Mouse (Mus musculus): ENCODE measurements at regions not wholly inside any gene's neighbourhood (a gene's known extent, or its start where the extent isn't known, plus 50 kb on each side); places are given as distances from the start of the nearest gene placed in this dataset.

GRCm38 (mm10) chr6:140816359-140816758, 87.3 kb downstream of the Gm11077 start:
- Histone ChIP-seq H3K36me3 (replicated peaks; ENCODE audit: control insufficient read depth, insufficient read depth) (no peaks in the 10 kb centered on the region), H3K27ac (no peak overlapping the region), H3K9me3 (ENCODE audit: control insufficient read depth, low read length) (no peaks in the 10 kb centered on the region), H3K27me3 (ENCODE audit: control insufficient read depth, insufficient read depth, low read length) (no peaks in the 10 kb centered on the region), H3K9ac (no peak overlapping the region), H3K4me1 (replicated peaks; ENCODE audit: control insufficient read depth, insufficient read depth, low read length) (no peaks in the 10 kb centered on the region), H3K4me3 (replicated peaks; ENCODE audit: low read length) (no peak overlapping the region), H3K4me2 (replicated peaks) (no peak overlapping the region)
- DNase-seq (ENCODE audit: low spot score) (no peak), ATAC-seq (ENCODE audit: low FRiP score) (no peak)
- 11% methylated on average over 1 of the region's 1 CpGs for WGBS

GRCm38 (mm10) chr6:140816831-140817230, 87.7 kb downstream of the Gm11077 start:
- Histone ChIP-seq H3K27ac (no peak overlapping the region), H3K4me1 (replicated peaks; ENCODE audit: control insufficient read depth, insufficient read depth, low read length) (no peaks in the 10 kb centered on the region), H3K9ac (no peak overlapping the region), H3K27me3 (ENCODE audit: control insufficient read depth, insufficient read depth, low read length) (no peaks in the 10 kb centered on the region), H3K36me3 (replicated peaks; ENCODE audit: control insufficient read depth, insufficient read depth) (no peaks in the 10 kb centered on the region), H3K4me3 (replicated peaks; ENCODE audit: low read length) (no peak overlapping the region), H3K9me3 (ENCODE audit: control insufficient read depth, low read length) (no peaks in the 10 kb centered on the region), H3K4me2 (replicated peaks) (no peak overlapping the region)
- WGBS = 59% methylated on average over 6 of the region's 6 CpGs
- DNase-seq (ENCODE audit: low spot score) (no peak), ATAC-seq (ENCODE audit: low FRiP score) (no peak)

DNA sequence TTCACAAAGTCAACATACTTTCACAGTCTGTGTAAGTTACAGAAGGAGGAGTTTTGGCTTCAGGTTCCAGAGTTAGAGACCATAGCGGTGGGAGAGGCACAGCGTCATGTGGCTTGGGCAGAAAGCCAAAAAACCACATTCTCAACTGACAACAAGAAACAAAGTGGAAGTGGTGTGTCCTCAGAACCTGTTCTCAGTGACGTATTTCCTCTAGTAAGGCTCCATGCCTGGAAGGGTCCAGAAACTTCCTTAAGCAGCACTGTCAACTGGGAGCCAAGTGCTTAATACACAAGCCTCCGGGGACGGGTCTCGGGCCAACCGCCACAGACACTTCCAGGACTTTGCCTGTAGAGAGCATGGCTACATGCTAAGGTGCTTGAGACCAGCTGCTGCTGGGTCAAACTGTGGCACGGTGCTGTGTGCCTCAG, 90.4 kb downstream of the Gm11077 start:
- no peak overlapping the region for H3K9ac ChIP-seq

GRCm38 (mm10) chr6:140826522-140826921, 97.4 kb downstream of the Gm11077 start:
- ATAC-seq (ENCODE audit: low FRiP score) (no peak), DNase-seq (ENCODE audit: low spot score) (no peak)
- Histone ChIP-seq H3K9me3 (ENCODE audit: control insufficient read depth, low read length) (no peaks in the 10 kb centered on the region), H3K27ac (no peak overlapping the region), H3K27me3 (ENCODE audit: control insufficient read depth, insufficient read depth, low read length) (no peaks in the 10 kb centered on the region), H3K9ac (no peak overlapping the region), H3K4me3 (replicated peaks; ENCODE audit: low read length) (no peak overlapping the region), H3K4me1 (replicated peaks; ENCODE audit: control insufficient read depth, insufficient read depth, low read length) (no peaks in the 10 kb centered on the region), H3K4me2 (replicated peaks) (no peak overlapping the region), H3K36me3 (replicated peaks; ENCODE audit: control insufficient read depth, insufficient read depth) (no peaks in the 10 kb centered on the region)

More for the DNA sequence above, 90.4 kb downstream of the Gm11077 start:
- Histone ChIP-seq H3K4me3 (replicated peaks; ENCODE audit: low read length) (no peak overlapping the region), H3K36me3 (replicated peaks; ENCODE audit: control insufficient read depth, insufficient read depth) (no peaks in the 10 kb centered on the region), H3K9me3 (ENCODE audit: control insufficient read depth, low read length) (no peaks in the 10 kb centered on the region), H3K4me1 (replicated peaks; ENCODE audit: control insufficient read depth, insufficient read depth, low read length) (no peaks in the 10 kb centered on the region), H3K27ac (no peak overlapping the region), H3K4me2 (replicated peaks) (no peak overlapping the region), H3K27me3 (ENCODE audit: control insufficient read depth, insufficient read depth, low read length) (no peaks in the 10 kb centered on the region)
- WGBS = 79% methylated on average over 8 of the region's 8 CpGs
- no peak for DNase-seq (ENCODE audit: low spot score)
- no peak for ATAC-seq (ENCODE audit: low FRiP score)

- Histone ChIP-seq H3K4me2 (replicated peaks) (no peak overlapping the region), H3K4me1 (replicated peaks; ENCODE audit: control insufficient read depth, insufficient read depth, low read length) (no peaks in the 10 kb centered on the region), H3K27me3 (ENCODE audit: control insufficient read depth, insufficient read depth, low read length) (no peaks in the 10 kb centered on the region), H3K36me3 (replicated peaks; ENCODE audit: control insufficient read depth, insufficient read depth) (no peaks in the 10 kb centered on the region), H3K4me3 (replicated peaks; ENCODE audit: low read length) (no peak overlapping the region), H3K27ac (no peak overlapping the region), H3K9ac (no peak overlapping the region), H3K9me3 (ENCODE audit: control insufficient read depth, low read length) (no peaks in the 10 kb centered on the region)
- ATAC-seq (ENCODE audit: low FRiP score) = no peak
- DNase-seq (ENCODE audit: low spot score) = no peak
Observed at GRCm38 (mm10) chr6:140827651-140828050, 98.6 kb downstream of the Gm11077 start.

DNA sequence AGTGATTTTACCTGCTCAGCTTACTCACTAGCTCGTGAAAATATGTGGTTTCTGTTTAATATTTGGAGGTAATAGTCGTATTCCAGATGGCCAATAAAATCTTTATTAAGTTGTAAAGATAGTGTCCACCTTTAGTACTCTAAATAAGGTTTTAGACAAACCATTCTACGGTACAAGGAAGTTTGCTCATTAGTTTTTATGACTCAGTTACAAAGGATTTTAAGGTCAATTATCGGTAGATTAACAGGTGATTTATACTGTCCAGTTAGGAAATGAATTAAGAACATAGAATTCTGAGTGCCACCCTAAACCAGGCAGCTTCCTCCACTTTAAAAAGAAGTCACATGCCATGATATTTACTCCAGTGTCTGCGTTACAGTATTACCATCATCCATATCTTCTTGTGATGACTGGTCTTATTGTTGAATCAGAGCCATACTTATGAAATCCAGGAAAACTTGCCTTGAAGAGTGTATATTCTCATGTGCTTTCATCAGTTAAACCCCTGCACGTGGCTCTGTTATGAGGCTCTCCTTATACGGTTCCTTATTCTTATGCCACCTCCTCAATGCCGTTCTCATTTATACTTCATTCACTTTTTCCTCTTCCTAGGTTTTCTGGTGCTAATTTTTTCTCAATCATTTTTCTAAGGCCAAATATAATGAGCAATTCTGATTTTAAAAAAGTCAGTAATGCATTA, 114.4 kb downstream of the Gm11077 start:
- H3K4me3 ChIP-seq (replicated peaks; ENCODE audit: low read length) = no peak overlapping the region
- H3K9ac ChIP-seq = no peak overlapping the region
- H3K27ac ChIP-seq = no peak overlapping the region
- ATAC-seq (ENCODE audit: low FRiP score) = no peak
- no peak for DNase-seq (ENCODE audit: low spot score)
- H3K27me3 ChIP-seq (ENCODE audit: control insufficient read depth, insufficient read depth, low read length) = no peaks in the 10 kb centered on the region
- no peaks in the 10 kb centered on the region for H3K9me3 ChIP-seq (ENCODE audit: control insufficient read depth, low read length)
- H3K4me2 ChIP-seq (replicated peaks) = no peak overlapping the region
- 90% methylated on average over 8 of the region's 8 CpGs for WGBS
- H3K4me1 ChIP-seq (replicated peaks; ENCODE audit: control insufficient read depth, insufficient read depth, low read length) = no peaks in the 10 kb centered on the region
- H3K36me3 ChIP-seq (replicated peaks; ENCODE audit: control insufficient read depth, insufficient read depth) = no peaks in the 10 kb centered on the region

GRCm38 (mm10) chr6:140847165-140847564, 118.1 kb downstream of the Gm11077 start:
- DNase-seq (ENCODE audit: low spot score) = no peak

GRCm38 (mm10) chr6:140852420-140852819, 123.3 kb downstream of the Gm11077 start:
- no peak overlapping the region for H3K9ac ChIP-seq
- H3K4me2 ChIP-seq (replicated peaks) = no peak overlapping the region
- H3K9me3 ChIP-seq (ENCODE audit: control insufficient read depth, low read length) = 0 out of 2 replicates have a peak, but pooled peaks cover 3% of the 10 kb centered on the region
- no peaks in the 10 kb centered on the region for H3K36me3 ChIP-seq (replicated peaks; ENCODE audit: control insufficient read depth, insufficient read depth)
- H3K27me3 ChIP-seq (ENCODE audit: control insufficient read depth, insufficient read depth, low read length) = no peaks in the 10 kb centered on the region
- DNase-seq (ENCODE audit: low spot score) (no peak), ATAC-seq (ENCODE audit: low FRiP score) (peak; percentile 53; the same call in 1 of the 2 replicates)
- WGBS = 36% methylated on average over 5 of the region's 5 CpGs
- no peak overlapping the region for H3K4me3 ChIP-seq (replicated peaks; ENCODE audit: low read length)
- H3K4me1 ChIP-seq (replicated peaks; ENCODE audit: control insufficient read depth, insufficient read depth, low read length) = peaks cover 3% of the 10 kb centered on the region; the same call in 1 of the 2 replicates
- H3K27ac ChIP-seq = no peak overlapping the region

More at GRCm38 (mm10) chr6:140847165-140847564, 118.1 kb downstream of the Gm11077 start:
- Histone ChIP-seq H3K27me3 (ENCODE audit: control insufficient read depth, insufficient read depth, low read length) (no peaks in the 10 kb centered on the region), H3K36me3 (replicated peaks; ENCODE audit: control insufficient read depth, insufficient read depth) (no peaks in the 10 kb centered on the region), H3K4me2 (replicated peaks) (no peak overlapping the region), H3K27ac (no peak overlapping the region), H3K4me3 (replicated peaks; ENCODE audit: low read length) (no peak overlapping the region), H3K9me3 (ENCODE audit: control insufficient read depth, low read length) (0 out of 2 replicates have a peak, but pooled peaks cover 3% of the 10 kb centered on the region), H3K4me1 (replicated peaks; ENCODE audit: control insufficient read depth, insufficient read depth, low read length) (0 out of 2 replicates have a peak, but pooled peaks cover under 1% of the 10 kb centered on the region), H3K9ac (no peak overlapping the region)
- WGBS = 85% methylated on average over 3 of the region's 3 CpGs
- no peak for ATAC-seq (ENCODE audit: low FRiP score)

- no peak overlapping the region for H3K27ac ChIP-seq
- no peak for ATAC-seq (ENCODE audit: low FRiP score)
- DNase-seq (ENCODE audit: low spot score) = peak; percentile 75
- H3K4me2 ChIP-seq (replicated peaks) = no peak overlapping the region
- no peak overlapping the region for H3K9ac ChIP-seq
- WGBS = 48% methylated on average over 5 of the region's 5 CpGs
- H3K4me1 ChIP-seq (replicated peaks; ENCODE audit: control insufficient read depth, insufficient read depth, low read length) = peaks cover 3% of the 10 kb centered on the region; the same call in 1 of the 2 replicates
- H3K4me3 ChIP-seq (replicated peaks; ENCODE audit: low read length) = no peak overlapping the region
- 0 out of 2 replicates have a peak, but pooled peaks cover 3% of the 10 kb centered on the region for H3K9me3 ChIP-seq (ENCODE audit: control insufficient read depth, low read length)
- no peaks in the 10 kb centered on the region for H3K36me3 ChIP-seq (replicated peaks; ENCODE audit: control insufficient read depth, insufficient read depth)
- no peaks in the 10 kb centered on the region for H3K27me3 ChIP-seq (ENCODE audit: control insufficient read depth, insufficient read depth, low read length)
Observed at GRCm38 (mm10) chr6:140853508-140853907, 124.4 kb downstream of the Gm11077 start.

Data from hindbrain, embryonic 14.5 days (tissue).